Mouse (Mus musculus): ENCODE data around the gene Tenm4. TPM values are rescaled to one million over a fixed set of nuclear protein-coding genes. Genes with fewer than 3 reads are reported as not detected.

The Tenm4 gene
- total and polyA plus RNA-seq, 3 experiments: 9.2 to 15.2 TPM; not detected in 1

- Histone ChIP-seq H3K27me3 (ENCODE audit: control insufficient read depth in 1 of 2, insufficient read depth in 2 of 2, low read length in 2 of 2) (no peaks in the 10 kb centered on the region), H3K4me1 (ENCODE audit: control insufficient read depth in 1 of 2, insufficient read depth in 2 of 2, low read length in 2 of 2) (no peaks in the 10 kb centered on the region), H3K27ac (ENCODE audit: control insufficient read depth, low read depth, low read length) (no peak overlapping the region), H3K36me3 (ENCODE audit: control insufficient read depth in 1 of 2, insufficient read depth in 2 of 2, low read length in 2 of 2) (no peaks in the 10 kb centered on the region; a peak in 1 of 4 replicates), H3K4me3 (ENCODE audit: control insufficient read depth in 1 of 2, insufficient read depth in 1 of 2, low read depth in 2 of 2, low read length in 2 of 2) (no peak overlapping the region), H3K9ac (ENCODE audit: control insufficient read depth, low read depth, low read length, poor library complexity, severe bottlenecking) (no peak overlapping the region), H3K9me3 (replicated peaks; ENCODE audit: insufficient read depth, low read length) (no peaks in the 10 kb centered on the region), H3K79me2 (ENCODE audit: control insufficient read depth, insufficient read depth, low read length, poor library complexity) (no peaks in the 10 kb centered on the region)
- TF ChIP-seq POLR2AphosphoS5 (IDR thresholded peaks at IDR 0.05; ENCODE audit: borderline replicate concordance, low read depth, low read length) (no peak), EP300 (IDR thresholded peaks at IDR 0.05; ENCODE audit: low read depth in 1 of 2, low read length in 2 of 2) (no peak), POLR2AphosphoS2 (IDR thresholded peaks at IDR 0.05; ENCODE audit: low read length) (no peak), MAZ (IDR thresholded peaks at IDR 0.05; ENCODE audit: low read depth, low read length) (no peak), USF1 (IDR thresholded peaks at IDR 0.05; ENCODE audit: low read depth, low read length) (no peak), MYB (IDR thresholded peaks at IDR 0.05; ENCODE audit: low read depth, low read length) (no peak), ZKSCAN1 (IDR thresholded peaks at IDR 0.05; ENCODE audit: low read depth, low read length) (no peak), MAFK (IDR thresholded peaks at IDR 0.05; ENCODE audit: borderline replicate concordance, low read depth, low read length) (no peak), ZC3H11A (IDR thresholded peaks at IDR 0.05; ENCODE audit: low read depth, low read length) (no peak), NRF1 (IDR thresholded peaks at IDR 0.05; ENCODE audit: insufficient read depth, low read depth, low read length, poor library complexity, severe bottlenecking) (no peak), ZMIZ1 (IDR thresholded peaks at IDR 0.05; ENCODE audit: low read depth, low read length) (no peak), UBTF (IDR thresholded peaks at IDR 0.05; ENCODE audit: borderline replicate concordance, insufficient read depth, low read depth, low read length) (no peak), RAD21 (IDR thresholded peaks at IDR 0.05; ENCODE audit: low read depth, low read length) (no peak), MYC (IDR thresholded peaks at IDR 0.05; ENCODE audit: low read depth, low read length) (no peak), MEF2A (IDR thresholded peaks at IDR 0.05; ENCODE audit: extremely low read depth, insufficient replicate concordance, low read depth, low read length, poor library complexity, severe bottlenecking) (no peak)
- DNase-seq (ENCODE audit: low read depth, low spot score): no peak
These were observed 667.3 kb downstream of the Tenm4 start for GRCm38 (mm10) chr7:96838271-96838841.

- DNase-seq (ENCODE audit: low read depth, low spot score): no peak
- no peak overlapping the region for H3K27ac ChIP-seq (ENCODE audit: control insufficient read depth, low read depth, low read length)
These were observed 667.9 kb downstream of the Tenm4 start for GRCm38 (mm10) chr7:96838926-96839325.

More at GRCm38 (mm10) chr7:96838926-96839325, 667.9 kb downstream of the Tenm4 start:
- Histone ChIP-seq H3K9ac (ENCODE audit: control insufficient read depth, low read depth, low read length, poor library complexity, severe bottlenecking) (no peak overlapping the region), H3K9me3 (replicated peaks; ENCODE audit: insufficient read depth, low read length) (no peaks in the 10 kb centered on the region), H3K36me3 (ENCODE audit: control insufficient read depth in 1 of 2, insufficient read depth in 2 of 2, low read length in 2 of 2) (no peaks in the 10 kb centered on the region), H3K4me1 (ENCODE audit: control insufficient read depth in 1 of 2, insufficient read depth in 2 of 2, low read length in 2 of 2) (no peaks in the 10 kb centered on the region), H3K27me3 (ENCODE audit: control insufficient read depth in 1 of 2, insufficient read depth in 2 of 2, low read length in 2 of 2) (no peaks in the 10 kb centered on the region), H3K79me2 (ENCODE audit: control insufficient read depth, insufficient read depth, low read length, poor library complexity) (no peaks in the 10 kb centered on the region), H3K4me3 (ENCODE audit: control insufficient read depth in 1 of 2, insufficient read depth in 1 of 2, low read depth in 2 of 2, low read length in 2 of 2) (no peak overlapping the region)
- no peak for TF ChIP-seq MAZ (IDR thresholded peaks at IDR 0.05; ENCODE audit: low read depth, low read length)
- TF ChIP-seq POLR2AphosphoS2 (IDR thresholded peaks at IDR 0.05; ENCODE audit: low read length): no peak
